Mouse (Mus musculus): ENCODE data around the gene Pde4d.

Pde4d gene

DNA sequence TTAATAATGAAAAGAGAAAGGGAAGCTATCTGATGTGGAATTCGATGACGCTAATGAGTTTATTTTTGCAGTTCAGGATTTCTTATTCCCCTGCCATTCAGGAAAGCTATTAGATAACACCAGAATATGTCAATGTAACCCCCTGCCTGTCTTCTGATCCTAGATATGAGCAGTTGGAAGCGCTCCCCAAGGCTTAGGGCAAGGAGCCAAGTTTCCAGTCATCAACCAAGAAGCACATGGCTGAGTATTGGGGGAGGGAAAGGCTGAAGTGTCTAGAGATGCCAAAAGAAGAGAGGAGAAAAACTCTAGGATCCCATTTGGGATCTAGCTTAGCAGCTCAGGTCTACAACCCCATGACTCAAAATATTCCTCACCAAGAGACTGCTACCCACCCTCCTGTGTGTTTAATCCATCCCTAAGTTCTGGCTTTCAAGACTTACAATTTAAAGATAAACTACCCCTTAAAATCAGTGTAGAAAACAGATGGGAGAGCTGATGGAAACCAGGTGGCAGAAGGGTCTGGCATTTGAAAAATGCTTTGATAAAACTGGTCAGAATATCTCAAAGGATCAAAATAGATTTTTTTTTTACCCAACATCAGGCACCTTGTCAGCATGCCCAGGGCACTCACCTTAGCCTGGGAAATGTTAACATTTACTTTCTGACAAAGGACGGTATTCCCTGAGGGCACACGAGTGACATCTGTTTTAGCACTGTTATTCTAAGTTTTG lies 1543.2 kb downstream of the Pde4d start:
- DNase-seq = no peak

DNA sequence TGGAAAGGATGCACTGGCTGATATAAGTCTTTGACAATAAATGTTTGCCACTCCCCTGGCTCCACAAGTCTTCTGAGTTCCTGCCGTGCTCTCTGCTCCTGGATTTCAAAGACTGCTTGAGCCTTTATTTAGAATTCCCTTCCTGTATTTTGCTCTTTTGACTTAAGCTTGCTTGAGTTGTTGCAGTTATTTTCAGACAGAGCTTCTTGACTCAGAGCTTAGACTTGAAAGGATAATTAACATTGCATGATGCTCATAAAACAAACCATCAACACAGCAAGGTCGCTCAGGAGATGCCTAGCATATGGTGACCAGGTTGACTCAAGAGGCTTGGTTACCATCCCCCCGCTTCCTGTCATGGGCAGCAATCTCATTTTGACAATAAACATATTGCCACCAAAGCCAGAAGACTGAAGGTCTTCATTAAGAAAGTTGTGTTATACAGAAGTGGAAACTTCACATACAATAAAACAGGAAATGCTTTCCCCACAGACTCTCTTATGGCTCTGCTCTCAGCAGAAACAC lies 1544.6 kb downstream of the Pde4d start:
- no peak for DNase-seq

DNA sequence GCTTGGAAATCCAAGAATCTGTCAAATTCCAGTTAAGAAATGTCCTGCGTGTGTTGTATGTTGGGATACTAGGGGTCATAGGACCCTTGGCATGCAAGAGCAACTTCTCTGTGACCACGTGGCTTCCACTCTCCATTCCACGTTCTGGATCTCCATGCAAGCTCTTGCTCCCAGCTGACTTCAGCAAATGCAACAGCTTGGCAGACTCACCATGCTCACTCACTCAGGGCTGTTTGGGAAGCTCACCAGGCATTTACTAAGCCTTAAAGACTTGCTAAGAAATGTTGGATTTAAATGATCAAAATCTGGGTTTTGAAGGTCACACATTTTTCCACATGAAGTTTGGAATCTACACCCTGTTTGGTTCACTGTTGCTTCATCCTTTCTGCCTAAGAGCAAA lies 1552.3 kb downstream of the Pde4d start:
- DNase-seq = no peak
